Mouse (Mus musculus): ENCODE results near the gene Pram1.

Gene Pram1

DNA sequence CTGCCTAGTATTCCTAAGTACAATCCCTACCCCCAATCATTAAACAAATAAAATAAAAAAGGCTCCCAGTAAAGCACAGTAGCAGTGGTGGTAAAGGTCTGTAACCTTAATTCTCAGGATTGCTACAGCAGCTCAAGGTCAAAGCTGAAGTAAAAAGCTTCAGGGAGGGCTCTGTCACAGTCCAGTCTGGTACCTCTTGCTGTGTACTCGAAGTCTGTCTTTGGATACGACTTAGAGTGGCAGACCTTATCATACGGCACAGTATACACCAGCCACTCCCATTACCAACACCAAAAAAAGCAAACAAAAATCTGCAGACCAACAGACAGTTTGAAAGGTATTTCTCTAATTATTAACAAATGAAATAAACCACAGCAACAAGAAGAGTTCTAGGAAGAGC lies 29.0 kb downstream of the Pram1 start:
- in situ Hi-C loops (cut with MseI, MboI), result no loop called here

GRCm38 (mm10) chr17:33669681-33670080 lies 31.8 kb downstream of the Pram1 start:
- in situ Hi-C loops (cut with MseI, MboI), result no loop called here

GRCm38 (mm10) chr17:33673837-33674236 lies 36.0 kb downstream of the Pram1 start:
- in situ Hi-C loops (cut with MseI, MboI), result no loop called here

GRCm38 (mm10) chr17:33675452-33675851 lies 37.6 kb downstream of the Pram1 start:
- in situ Hi-C loops (cut with MseI, MboI), result no loop called here

DNA sequence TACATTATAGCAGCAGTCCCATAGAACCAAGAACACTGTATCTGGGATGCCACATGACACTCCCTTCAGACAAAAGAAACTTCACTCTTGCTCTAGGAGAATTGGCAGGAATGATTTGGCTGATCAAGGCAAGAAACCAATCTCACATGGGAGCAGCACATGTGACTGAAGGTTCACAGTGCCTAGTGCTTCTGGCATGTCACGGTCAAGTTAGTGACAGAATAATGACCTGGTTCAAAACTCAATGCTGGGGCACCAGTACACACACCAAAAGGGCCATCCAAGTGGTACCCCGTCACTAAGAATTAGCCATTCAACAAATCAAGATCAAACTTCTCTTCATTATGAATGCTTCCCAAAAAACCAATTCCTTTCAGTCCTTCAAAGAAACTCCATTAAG lies 38.2 kb downstream of the Pram1 start:
- in situ Hi-C loops (cut with MseI, MboI), result no loop called here

- in situ Hi-C loops (cut with MseI, MboI), result no loop called here
These were observed 40.9 kb downstream of the Pram1 start for GRCm38 (mm10) chr17:33678771-33679170.

- in situ Hi-C loops (cut with MseI, MboI), result no loop called here
These were observed 43.9 kb downstream of the Pram1 start for GRCm38 (mm10) chr17:33681767-33682166.

DNA sequence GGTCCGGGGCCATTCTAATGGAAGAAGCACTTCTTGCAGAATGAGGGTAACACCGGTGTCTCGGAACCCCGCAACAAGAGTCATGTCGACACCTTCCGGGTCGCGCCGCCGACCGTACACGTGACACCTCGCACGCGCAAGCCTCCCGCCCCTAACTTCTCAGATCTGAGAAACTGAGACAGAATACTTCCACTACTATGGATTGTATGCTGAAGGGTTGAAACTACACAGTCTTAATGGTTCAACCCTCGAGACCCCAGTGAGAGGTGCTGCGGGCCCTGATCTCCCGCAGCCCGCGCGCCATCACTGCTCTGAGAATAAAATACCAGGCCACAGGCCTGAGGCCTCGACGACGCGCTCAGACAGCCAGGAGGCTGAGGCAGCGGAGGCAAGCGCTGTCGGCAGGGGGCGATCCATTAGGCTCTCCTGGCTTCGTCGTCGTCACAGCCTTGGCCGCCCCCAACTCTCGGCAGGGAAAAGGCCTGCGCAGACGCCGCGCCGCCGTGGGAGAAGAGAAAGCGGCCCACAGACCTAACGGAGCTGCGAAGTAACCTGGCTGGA lies 46.9 kb downstream of the Pram1 start:
- in situ Hi-C loops (cut with MseI, MboI), result no loop called here

DNA sequence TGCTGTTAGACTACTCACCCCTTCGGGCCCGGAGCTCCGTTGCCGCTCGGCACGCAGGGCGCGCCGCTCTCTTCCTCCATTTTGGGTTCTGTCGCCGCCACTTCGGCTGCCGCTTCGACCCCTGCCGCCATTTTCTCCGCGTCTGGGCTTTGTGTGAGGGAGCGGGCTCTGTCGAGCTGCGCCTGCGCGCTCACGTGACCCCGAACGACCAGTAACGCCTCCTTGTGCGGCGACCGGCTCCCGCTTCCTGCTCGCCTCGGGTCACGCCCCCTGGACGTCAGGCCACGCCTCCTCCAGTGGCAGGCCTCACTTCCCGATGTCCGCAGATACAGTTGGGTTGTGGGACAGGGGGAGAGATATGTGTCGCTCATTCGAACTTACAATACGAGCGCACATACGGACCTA lies 47.4 kb downstream of the Pram1 start:
- in situ Hi-C loops (cut with MseI, MboI), result no loop called here

- in situ Hi-C loops (cut with MseI, MboI), result no loop called here
These were observed 48.9 kb downstream of the Pram1 start, which contains the start of gene Hnrnpm for GRCm38 (mm10) chr17:33686760-33687159. Hnrnpm (minus strand) TSS chr17:33686860.
